Mouse (Mus musculus) heart, postnatal 36 days (tissue): Measurements from ENCODE around the gene Tha1. TPM values are rescaled to one million over a fixed set of nuclear protein-coding genes. Genes with fewer than 3 reads are reported as not detected.
"Not testable (repeated sequence)": the region's sequence is repeated elsewhere in the genome, so short reads cannot be mapped to it uniquely, and the experiment has no call there.

Source experiments
- DNase-seq, 2 experiments: peaks; one replicate each; pipeline ENCODE4 v3.0.0; 2021 to 2022
- intact Hi-C: fragments of 180-260 bp; cut with DNase I; formaldehyde crosslinking; loops from one replicate; pipeline ENCODE4 v1.15.1; 2025
- total RNA-seq, 2 experiments: library from RNA; stranded (reverse); gene quantifications; 2 replicates each; pipeline ENCODE4 v1.2.3; 2021

Tha1 gene
- total RNA-seq, 2 experiments from 2014 or later, result 6.9 to 8.2 TPM

GRCm38 (mm10) chr11:117854241-117854640 lies 19.0 kb downstream of the Tha1 start:
- intact Hi-C loops, result no loop called here
- DNase-seq, result no peak

DNA sequence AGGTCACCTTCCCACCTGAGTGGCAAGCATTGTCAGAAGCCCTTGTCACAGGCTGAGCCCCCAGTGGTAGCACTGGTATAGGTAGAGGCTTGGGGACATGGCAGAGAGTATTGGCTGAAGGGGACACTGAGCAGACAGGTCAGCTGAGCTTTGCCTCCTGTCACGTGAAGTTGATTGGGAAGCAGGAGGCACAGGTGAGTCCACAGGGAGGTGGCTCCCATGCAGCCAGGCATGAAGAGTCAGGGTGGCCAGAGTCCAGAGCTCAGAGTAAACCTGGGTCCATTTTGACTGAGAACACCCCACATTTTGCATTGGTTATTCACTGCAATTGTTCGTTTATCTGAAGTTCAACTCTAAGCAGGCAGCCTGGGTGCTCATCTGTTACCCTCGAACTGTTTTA lies 20.4 kb downstream of the Tha1 start:
- no peak for DNase-seq
- intact Hi-C loops, result no loop called here

DNA sequence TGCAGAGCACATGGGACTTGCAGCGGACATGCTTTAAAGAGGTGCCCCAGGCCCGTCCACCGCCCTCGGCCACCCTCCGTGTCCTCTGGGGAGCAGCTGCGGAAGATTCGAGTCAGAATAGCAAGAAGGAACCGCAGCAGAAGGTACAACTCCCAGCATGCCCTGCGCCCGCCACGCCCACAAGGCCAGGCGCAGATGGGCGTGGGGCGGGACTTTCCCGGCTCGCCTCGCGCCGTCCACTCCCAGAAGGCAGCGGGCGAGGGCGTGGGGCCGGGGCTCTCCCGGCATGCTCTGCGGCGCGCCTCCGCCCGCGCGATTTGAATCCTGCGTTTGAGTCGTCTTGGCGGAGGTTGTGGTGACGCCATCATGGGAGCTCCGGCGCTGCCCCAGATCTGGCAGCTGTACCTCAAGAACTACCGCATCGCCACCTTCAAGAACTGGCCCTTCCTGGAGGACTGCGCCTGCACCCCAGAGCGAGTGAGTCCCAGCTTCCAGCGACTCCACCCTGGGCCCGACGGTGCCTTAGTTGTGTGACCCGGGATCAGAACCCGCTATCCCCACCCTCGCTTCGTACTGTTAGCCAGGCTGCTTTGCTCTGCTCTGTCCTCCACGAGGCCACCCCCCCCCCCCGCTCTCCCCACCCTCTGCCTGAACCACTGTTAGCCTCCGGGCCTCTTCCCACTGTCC lies 24.2 kb downstream of the Tha1 start, which contains the start of gene Birc5:
Birc5 (plus strand) TSS at position 267 of the 687 bp plus-strand sequence.
- DNase-seq, result peak; percentile 95 to 98
- intact Hi-C loops, result no loop called here

GRCm38 (mm10) chr11:117848271-117848984 lies 24.9 kb downstream of the Tha1 start:
- intact Hi-C loops, result no loop called here
- peak in 1 of 2 experiments; percentile 45 for DNase-seq

DNA sequence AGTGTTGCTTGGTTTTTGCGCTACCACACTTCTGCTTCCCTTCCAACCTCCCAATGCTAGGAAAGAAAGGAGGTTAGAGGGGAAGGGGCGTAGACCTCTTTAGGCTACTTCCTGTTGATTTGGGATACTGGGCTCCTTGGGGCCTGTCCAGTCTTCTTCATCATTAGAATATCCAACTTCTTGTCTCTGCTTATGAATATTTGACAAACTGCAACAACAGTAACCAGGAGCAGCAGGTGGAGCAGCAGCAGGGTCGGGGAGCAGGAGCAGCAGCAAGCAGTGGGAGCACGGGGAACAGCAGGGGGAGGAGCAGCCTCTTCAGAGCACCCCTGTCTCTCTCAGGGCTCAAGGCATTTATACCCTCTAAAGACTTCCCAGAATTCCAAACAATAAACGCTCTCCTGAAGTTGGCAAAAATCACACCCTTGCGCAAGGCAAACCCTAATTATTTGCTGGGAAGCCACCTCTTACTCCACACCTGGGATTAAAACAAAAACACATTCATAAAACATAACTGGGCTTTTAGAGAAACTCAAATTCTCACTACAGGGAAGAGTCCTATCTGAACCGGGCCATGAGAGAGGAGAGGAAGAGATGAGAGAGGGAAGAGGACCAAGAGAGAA lies 25.6 kb downstream of the Tha1 start:
- intact Hi-C loops, result no loop called here
- DNase-seq, result no peak

- DNase-seq, result no peak
- intact Hi-C loops, result no loop called here
Observed at GRCm38 (mm10) chr11:117846640-117847039, 26.6 kb downstream of the Tha1 start.

DNA sequence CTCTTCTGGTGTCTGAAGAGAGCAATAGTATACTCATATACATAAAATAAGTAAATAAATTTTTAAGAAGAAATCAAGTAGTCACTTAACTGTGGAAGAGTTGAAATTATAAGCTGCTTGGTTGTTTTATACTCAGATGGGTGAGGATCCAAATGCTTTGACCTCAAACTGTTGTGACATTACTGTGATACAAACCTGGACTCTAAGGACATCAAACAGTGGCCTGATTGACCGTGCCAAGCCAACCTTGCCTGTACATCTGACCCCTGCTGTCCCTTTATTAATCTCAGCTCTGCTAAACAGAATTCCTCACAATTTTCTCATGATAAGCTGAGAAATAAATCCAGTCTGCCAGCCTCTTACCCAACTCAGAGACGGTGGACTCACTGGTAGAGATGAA lies 27.6 kb downstream of the Tha1 start:
- intact Hi-C loops, result no loop called here
- no peak for DNase-seq

- DNase-seq, result no peak
- intact Hi-C loops, result no loop called here
Observed at GRCm38 (mm10) chr11:117844997-117845396, 28.3 kb downstream of the Tha1 start.

DNA sequence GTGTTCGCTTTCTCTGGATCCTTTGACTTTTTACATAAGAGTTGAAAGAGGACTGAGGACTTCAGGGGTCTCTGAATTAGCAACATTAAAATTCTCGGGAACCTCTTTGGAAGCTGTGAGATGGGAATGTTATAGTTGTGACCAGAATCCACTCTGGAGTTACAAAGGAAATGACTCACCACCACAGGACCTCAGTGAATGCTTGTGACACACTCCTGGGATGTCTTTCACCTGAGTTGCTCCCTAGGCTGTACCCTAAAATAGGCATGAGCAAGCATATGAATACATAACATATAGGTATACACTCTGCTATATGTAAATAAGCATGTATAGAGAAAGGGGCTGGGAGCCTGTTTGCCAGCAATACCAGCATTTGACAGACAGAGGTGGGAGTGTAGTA lies 29.8 kb downstream of the Tha1 start:
- DNase-seq, result no peak
- intact Hi-C loops, result no loop called here

GRCm38 (mm10) chr11:117840910-117841309 lies 32.4 kb downstream of the Tha1 start:
- DNase-seq, result no peak
- intact Hi-C loops, result no loop called here

DNA sequence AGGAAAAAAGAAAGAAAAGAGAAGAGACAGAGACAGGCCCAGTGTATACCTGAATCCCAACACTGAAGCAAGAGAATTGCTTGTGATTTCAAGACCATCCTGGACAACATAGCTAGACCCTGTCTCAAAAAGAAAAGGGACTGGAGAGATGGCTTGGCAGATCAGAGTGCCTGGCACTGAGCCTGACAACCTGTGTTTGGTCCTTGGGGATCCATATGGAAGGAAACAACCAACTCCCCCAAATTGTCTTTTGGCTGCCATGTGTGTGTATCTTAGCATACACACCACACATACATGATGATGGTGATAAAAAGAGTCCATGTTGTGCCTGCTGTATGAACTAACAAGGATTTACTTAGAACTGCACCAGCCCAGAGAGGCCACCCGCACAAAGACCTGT lies 34.3 kb downstream of the Tha1 start:
- intact Hi-C loops, result no loop called here
- no peak for DNase-seq

DNA sequence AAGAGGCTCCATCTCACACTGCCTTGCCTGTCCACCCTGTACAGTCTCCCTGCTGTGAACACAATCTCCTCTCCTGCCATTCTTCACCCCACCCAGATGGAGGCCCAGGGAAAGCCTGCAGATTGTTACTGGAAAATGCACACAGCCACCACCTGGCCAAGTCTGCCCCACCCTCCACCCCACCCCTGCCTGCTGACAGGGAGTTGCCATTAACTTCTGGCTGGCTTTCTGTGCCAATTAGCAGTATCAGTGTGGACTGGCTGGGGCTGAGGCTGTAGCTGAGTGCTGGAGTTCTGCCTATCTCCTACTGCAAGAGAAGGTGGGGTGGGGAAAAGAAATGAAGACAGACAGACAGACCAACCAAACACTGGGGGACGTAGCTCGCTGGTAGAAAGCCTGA lies 34.7 kb downstream of the Tha1 start:
- intact Hi-C loops, result no loop called here
- DNase-seq, result no peak

GRCm38 (mm10) chr11:117836306-117836705 lies 37.0 kb downstream of the Tha1 start:
- intact Hi-C loops, result no loop called here
- no peak for DNase-seq

- no peak for DNase-seq
- intact Hi-C loops, result no loop called here
Observed at GRCm38 (mm10) chr11:117834086-117834485, 39.2 kb downstream of the Tha1 start.

DNA sequence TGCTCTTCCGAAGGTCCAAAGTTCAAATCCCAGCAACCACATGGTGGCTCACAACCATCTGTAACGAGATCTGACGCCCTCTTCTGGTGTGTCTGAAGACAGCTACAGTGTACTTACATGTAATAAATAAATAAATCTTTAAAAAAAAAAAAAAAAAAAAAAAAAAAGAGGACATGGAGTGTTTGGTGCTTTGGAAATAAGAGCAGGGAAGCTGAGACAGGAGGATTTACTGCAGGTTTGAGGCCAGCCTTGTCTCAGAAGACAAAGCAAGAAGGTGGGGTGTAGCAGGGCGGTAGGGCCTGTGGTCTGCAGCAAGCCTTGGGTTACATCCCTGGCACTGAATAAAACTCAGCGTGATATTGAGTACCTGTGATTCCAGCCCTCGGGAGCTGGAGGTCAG lies 39.8 kb downstream of the Tha1 start:
- intact Hi-C loops, DNase-seq: not testable (repeated sequence)

GRCm38 (mm10) chr11:117832086-117832969 lies 41.0 kb downstream of the Tha1 start:
- DNase-seq, result peak; percentile 75 to 80
- intact Hi-C loops, result no loop called here

GRCm38 (mm10) chr11:117830401-117830800 lies 42.9 kb downstream of the Tha1 start:
- DNase-seq, result no peak
- intact Hi-C loops, result no loop called here

GRCm38 (mm10) chr11:117829671-117830215 lies 43.5 kb downstream of the Tha1 start:
- intact Hi-C loops, result loop anchor here (5.0 kb wide), 1 partner anchor 347 kb away; the partner anchor contains the start of gene Gm11733
- DNase-seq, result no peak

GRCm38 (mm10) chr11:117828888-117829604 lies 44.2 kb downstream of the Tha1 start:
- intact Hi-C loops, result loop anchor here (5.0 kb wide), 1 partner anchor 347 kb away; the partner anchor contains the start of gene Gm11733

More at GRCm38 (mm10) chr11:117828888-117829604, 44.2 kb downstream of the Tha1 start:
- DNase-seq, result peak in 1 of 2 experiments; percentile 65
